Mouse (Mus musculus): ENCODE measurements around the gene Gabrg3. TPM values are rescaled to one million over a fixed set of nuclear protein-coding genes. Genes with fewer than 3 reads are reported as not detected.

Gene Gabrg3
- polyA plus RNA-seq, 1 experiment from 2014 or later = 0.60 TPM

DNA sequence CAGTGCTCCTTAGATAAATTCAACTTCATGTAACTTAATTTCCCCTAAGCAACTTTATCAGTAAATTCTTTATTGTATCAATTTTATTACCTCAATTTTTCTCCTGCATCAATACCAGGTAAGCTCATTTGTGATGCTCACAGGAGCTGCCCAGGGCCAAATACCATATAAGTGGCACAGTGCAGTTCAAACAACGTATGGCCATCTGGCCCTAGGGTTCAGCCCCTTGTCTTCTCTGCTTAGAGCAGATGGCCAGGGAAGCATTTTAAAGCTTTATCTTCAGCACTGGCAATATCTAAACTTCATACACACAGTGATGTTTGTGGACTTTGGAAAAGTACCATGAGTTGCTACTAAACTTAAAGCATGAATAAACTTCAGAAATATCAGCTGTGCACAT is 619.2 kb downstream of the Gabrg3 start:
- no peaks in the 10 kb centered on the region for H3K27me3 ChIP-seq (ENCODE audit: control insufficient read depth, insufficient read depth, low read length)
- H3K9me3 ChIP-seq (replicated peaks; ENCODE audit: control insufficient read depth, low read length) = no peaks in the 10 kb centered on the region
- WGBS = 51% methylated on average over 1 of the region's 1 CpGs
- no peak overlapping the region for H3K4me3 ChIP-seq (ENCODE audit: low read length)
- H3K4me2 ChIP-seq (ENCODE audit: low read depth, low read length) = no peak overlapping the region
- no peaks in the 10 kb centered on the region for H3K4me1 ChIP-seq (ENCODE audit: control insufficient read depth, insufficient read depth, low read length)
- H3K36me3 ChIP-seq (ENCODE audit: control insufficient read depth, insufficient read depth) = no peaks in the 10 kb centered on the region
- H3K9ac ChIP-seq (ENCODE audit: low read length) = no peak overlapping the region
- ATAC-seq (replicated peaks; ENCODE audit: extremely low read depth, insufficient read depth, low FRiP score) = no peak
- no peak overlapping the region for H3K27ac ChIP-seq (ENCODE audit: low read length)

DNA sequence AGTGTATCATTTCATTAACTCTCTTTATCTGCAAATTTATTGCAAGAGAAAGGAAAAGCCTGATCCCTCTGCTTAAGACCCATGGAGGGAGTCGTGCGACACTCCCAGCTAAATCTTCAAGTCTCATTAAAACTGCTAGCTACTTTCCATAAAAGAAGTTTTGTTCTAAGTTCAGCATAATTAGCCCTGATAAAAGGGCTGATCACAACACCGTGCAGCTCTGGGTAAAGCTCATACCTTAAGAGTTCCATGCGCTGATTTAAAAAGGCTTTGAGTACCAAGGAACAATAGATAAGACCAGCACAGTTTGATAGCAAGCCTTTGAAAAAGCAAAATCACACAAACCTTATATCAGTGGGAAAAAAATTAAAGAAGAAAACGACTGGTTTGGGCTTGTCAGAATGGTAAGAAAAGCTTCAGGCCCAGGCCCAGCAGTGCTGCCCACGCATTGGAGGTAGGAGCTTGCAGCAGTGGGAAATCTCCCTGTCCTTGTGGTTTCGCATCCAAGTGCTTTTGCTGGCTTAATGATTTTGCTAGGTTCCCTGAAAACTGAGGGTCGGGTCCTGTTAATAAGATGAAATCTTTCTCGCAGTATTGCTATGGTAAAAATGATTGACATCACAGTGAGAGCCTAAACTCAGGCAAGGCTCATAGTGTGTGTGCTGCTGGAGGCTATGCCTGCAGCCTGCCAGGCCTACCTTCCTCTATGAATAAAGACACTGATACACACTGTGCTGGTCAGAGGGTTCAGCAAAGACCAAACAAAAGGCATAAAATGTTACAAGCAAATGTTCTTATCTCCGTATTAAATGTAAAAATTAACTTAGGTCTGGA is 621.2 kb downstream of the Gabrg3 start:
- Histone ChIP-seq H3K9ac (ENCODE audit: low read length) (no peak overlapping the region), H3K4me1 (ENCODE audit: control insufficient read depth, insufficient read depth, low read length) (no peaks in the 10 kb centered on the region), H3K4me3 (ENCODE audit: low read length) (no peak overlapping the region), H3K36me3 (ENCODE audit: control insufficient read depth, insufficient read depth) (no peaks in the 10 kb centered on the region), H3K4me2 (ENCODE audit: low read depth, low read length) (no peak overlapping the region), H3K9me3 (replicated peaks; ENCODE audit: control insufficient read depth, low read length) (no peaks in the 10 kb centered on the region), H3K27me3 (ENCODE audit: control insufficient read depth, insufficient read depth, low read length) (no peaks in the 10 kb centered on the region), H3K27ac (ENCODE audit: low read length) (no peak overlapping the region)
- 59% methylated on average over 10 of the region's 10 CpGs for WGBS
- no peak for ATAC-seq (replicated peaks; ENCODE audit: extremely low read depth, insufficient read depth, low FRiP score)

DNA sequence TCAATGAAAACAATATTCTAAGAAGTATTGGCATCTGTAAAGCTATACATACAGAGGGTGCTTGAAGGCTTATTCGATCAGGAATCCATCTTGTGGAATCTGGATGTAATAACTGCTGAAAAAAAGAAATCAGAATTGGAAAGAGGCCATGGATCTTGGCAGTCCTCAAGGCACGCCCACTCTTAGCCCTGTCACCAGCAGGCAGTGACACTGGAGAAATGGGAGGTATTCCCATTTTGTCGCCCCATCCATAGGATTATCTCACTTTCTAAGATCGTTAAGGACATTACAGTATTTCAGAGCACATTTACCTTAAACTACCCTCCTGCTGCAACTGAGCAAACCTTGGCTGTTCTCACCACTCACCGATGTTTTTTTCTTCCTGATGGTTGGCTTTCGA is 657.8 kb downstream of the Gabrg3 start:
- no peak overlapping the region for H3K4me3 ChIP-seq (ENCODE audit: low read length)
- no peaks in the 10 kb centered on the region for H3K36me3 ChIP-seq (ENCODE audit: control insufficient read depth, insufficient read depth)
- H3K9me3 ChIP-seq (replicated peaks; ENCODE audit: control insufficient read depth, low read length) = no peaks in the 10 kb centered on the region; the same call in 1 of the 2 replicates
- no peaks in the 10 kb centered on the region for H3K27me3 ChIP-seq (ENCODE audit: control insufficient read depth, insufficient read depth, low read length)
- no peaks in the 10 kb centered on the region for H3K4me1 ChIP-seq (ENCODE audit: control insufficient read depth, insufficient read depth, low read length)
- H3K4me2 ChIP-seq (ENCODE audit: low read depth, low read length) = no peak overlapping the region
- H3K27ac ChIP-seq (ENCODE audit: low read length) = no peak overlapping the region
- 65% methylated on average over 6 of the region's 6 CpGs for WGBS
- no peak for ATAC-seq (replicated peaks; ENCODE audit: extremely low read depth, insufficient read depth, low FRiP score)
- H3K9ac ChIP-seq (ENCODE audit: low read length) = no peak overlapping the region

Other genes with a start within 250 kb of the Gabrg3 start
- 0.47 and 0.58 TPM in 2 replicates for gene Gabrb3, start 32.5 kb upstream of the Gabrg3 start, polyA plus RNA-seq (2015; fragmentation: Nextera tagmentation; extraction: Ambion mirVana)
- gene Gabra5, start 122.9 kb upstream of the Gabrg3 start, polyA plus RNA-seq (2015; fragmentation: Nextera tagmentation; extraction: Ambion mirVana) = not detected in 2 replicates